Mouse (Mus musculus) erythroblast, embryonic 14.5 days (primary cell): Measurements from ENCODE around the gene Ptpn13.

ENCODE experiments used
- GATA1 ChIP-seq: IDR thresholded peaks from 2 replicates; pipeline ENCODE4 v1.6.1; 2012; ENCODE audit warnings: low read length, inconsistent platforms, mixed read lengths
- TAL1 ChIP-seq: IDR thresholded peaks from 3 replicates; pipeline ENCODE4 v1.6.1; 2012; ENCODE audit warnings: low read length, inconsistent platforms, mixed read lengths

GRCm38 (mm10) chr5:103622321-103622720, 197.3 kb downstream of the Ptpn13 start:
- no peak for TF ChIP-seq GATA1
- no peak for TF ChIP-seq TAL1
